Mouse (Mus musculus) CD4-positive, CD25-positive, alpha-beta regulatory T cell, adult 2 months (primary cell): Measurements from ENCODE around the gene Ccs.

ENCODE experiments used
- DNase-seq: peaks from one replicate; pipeline ENCODE4 v3.0.0-alpha.2; 2012; ENCODE audit warnings: low read depth, low spot score

Gene Ccs

GRCm38 (mm10) chr19:4836096-4836495 lies 3.0 kb downstream of the Ccs start:
- no peak for DNase-seq

DNA sequence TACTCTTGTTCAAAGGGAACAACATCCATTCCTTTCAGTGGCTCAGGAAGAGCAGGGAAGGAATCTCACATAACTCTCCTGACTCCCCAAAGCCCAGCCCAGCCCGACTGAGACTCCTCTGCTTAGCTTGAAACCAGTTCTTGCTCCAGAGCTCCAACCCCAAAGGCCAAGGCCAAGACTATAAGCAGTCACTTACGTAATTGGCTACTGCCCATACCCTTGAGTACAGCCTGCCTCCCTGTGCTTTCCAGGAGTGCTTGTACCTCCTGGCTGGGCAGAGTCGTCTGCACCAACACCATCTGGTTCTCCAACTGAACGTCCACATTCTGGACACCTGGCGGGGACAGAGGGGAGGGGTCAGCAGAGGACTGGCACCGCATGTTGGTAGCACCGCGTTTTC lies 5.2 kb downstream of the Ccs start:
- DNase-seq: no peak

GRCm38 (mm10) chr19:4829156-4829555 lies 10.0 kb downstream of the Ccs start:
- no peak for DNase-seq

- DNase-seq: no peak
Measured at GRCm38 (mm10) chr19:4828444-4829114, 10.6 kb downstream of the Ccs start.

- peak; percentile 22 for DNase-seq
Measured at GRCm38 (mm10) chr19:4820678-4821303, 18.3 kb downstream of the Ccs start.

GRCm38 (mm10) chr19:4817182-4817835 lies 21.8 kb downstream of the Ccs start:
- DNase-seq: no peak

GRCm38 (mm10) chr19:4813015-4813414 lies 26.1 kb downstream of the Ccs start:
- peak; percentile 65 for DNase-seq

- DNase-seq: peak; percentile 57
Measured at GRCm38 (mm10) chr19:4812334-4812949, 26.7 kb downstream of the Ccs start.

DNA sequence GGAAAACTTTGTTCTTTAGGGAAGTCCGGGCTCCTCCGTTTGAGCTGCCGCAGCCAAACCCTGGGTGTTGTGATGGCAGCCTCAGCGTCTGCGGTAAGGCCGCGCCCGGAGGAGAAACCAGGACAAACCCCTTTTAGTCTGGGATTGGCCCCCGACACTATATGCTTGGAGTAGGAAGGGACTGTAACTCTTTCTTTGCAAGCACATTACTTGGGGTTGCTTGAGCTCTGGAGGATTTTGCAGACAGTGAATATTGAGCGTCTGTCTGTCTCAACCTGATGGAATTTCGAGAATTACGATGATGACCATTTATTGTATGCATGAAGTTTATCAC lies 27.3 kb downstream of the Ccs start:
- no peak for DNase-seq

- DNase-seq: peak; percentile 97
Measured at GRCm38 (mm10) chr19:4811063-4811908, 27.8 kb downstream of the Ccs start, which contains the start of the genes Gm21992 and Rbm14. TSS of gene Gm21992 (minus strand) at chr19:4811612. TSS of gene Rbm14 (minus strand) at chr19:4811634.

- no peak for DNase-seq
Measured at GRCm38 (mm10) chr19:4810746-4811062, 28.4 kb downstream of the Ccs start.

- no peak for DNase-seq
Measured at GRCm38 (mm10) chr19:4810309-4810708, 28.8 kb downstream of the Ccs start.

DNA sequence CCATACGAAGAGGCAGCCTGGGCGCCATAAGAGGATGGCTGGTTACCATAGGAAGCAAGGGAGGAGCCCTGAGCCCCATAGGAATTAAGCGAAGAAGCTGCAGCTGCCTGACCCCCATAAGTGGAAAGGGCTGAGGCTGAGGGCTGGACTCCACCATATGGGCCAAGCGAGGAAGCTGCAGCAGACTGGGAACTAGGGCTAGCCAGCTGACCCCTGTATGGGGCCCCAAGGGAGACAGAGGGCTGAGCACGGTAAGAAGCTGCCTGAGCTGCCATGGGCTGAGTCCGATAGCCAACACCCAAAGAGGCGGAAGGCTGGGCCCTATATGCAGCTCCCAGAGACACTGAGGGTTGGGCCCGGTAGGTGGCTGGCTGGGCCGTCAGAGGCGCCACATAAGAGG lies 35.8 kb downstream of the Ccs start:
- DNase-seq: no peak

DNA sequence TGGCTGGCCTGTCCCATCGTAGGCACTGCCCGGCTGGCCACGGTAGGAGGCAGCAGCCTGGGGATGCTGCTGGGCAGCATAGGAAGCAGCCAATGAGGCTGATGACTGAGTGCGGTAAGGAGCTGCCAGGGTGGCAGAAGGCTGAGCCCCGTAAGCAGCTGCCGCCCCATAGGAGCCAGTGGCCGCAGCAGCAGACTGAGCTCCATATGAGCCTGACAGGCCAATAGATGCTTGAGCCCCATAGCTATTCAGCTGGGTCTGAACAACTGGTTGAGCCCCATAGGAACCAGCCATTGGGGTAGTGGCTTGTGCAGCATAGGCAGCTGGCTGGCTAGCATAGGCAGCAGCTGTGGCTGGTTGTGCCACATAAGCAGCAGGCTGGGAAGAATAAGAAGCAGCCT lies 36.4 kb downstream of the Ccs start:
- DNase-seq: no peak

GRCm38 (mm10) chr19:4799083-4799482 lies 40.0 kb downstream of the Ccs start:
- DNase-seq: no peak

DNA sequence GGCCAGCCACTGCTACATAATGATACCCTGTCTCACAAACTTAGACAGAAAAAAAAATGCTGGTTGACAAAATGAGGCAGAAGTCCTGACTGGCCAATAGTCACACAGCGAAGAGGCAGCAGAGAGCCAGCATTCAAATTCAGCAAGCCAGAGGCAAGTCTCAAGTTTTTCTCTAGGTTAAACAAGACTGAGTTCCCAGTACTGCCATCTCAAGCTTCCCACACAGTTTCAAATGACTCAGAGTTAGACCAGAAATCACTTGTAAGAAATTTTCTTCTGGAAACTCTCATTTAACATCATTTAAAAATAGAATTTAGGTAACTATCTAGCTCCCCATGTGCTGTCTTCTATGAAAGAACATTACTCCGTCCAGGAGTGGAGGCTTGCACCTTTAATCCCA lies 41.3 kb downstream of the Ccs start:
- no peak for DNase-seq

GRCm38 (mm10) chr19:4795929-4796328 lies 43.2 kb downstream of the Ccs start:
- DNase-seq: no peak

- peak; percentile 98 for DNase-seq
Measured at GRCm38 (mm10) chr19:4793831-4794422, 45.2 kb downstream of the Ccs start, which contains the start of gene Rbm4. TSS of gene Rbm4 (minus strand) at chr19:4793901.

DNA sequence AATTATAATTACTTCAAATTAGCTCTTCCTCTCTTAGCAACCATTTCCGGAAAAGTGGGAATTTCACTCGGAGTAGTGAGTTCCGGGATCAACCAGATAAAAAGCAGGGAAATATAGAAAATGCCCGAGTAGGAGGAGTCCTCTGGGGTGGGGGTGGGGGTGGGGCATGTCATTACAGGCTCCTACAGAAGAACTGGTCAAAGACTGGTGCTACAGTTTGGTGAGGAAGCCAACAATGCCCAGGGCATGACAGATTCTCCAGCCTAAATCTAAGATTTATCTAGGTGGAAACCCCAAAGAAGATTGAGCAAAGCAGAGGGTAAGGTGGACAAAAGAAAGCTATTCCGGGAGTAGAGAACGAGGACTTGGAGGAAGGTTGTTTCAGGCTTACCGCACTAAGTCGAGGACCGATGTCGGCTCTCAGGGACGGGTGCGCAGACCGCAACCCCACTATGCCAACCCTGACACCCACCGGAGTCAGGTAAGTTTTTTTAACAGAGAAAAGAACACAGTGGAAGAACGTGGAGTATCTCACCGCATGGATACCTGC lies 45.8 kb downstream of the Ccs start:
- no peak for DNase-seq

DNA sequence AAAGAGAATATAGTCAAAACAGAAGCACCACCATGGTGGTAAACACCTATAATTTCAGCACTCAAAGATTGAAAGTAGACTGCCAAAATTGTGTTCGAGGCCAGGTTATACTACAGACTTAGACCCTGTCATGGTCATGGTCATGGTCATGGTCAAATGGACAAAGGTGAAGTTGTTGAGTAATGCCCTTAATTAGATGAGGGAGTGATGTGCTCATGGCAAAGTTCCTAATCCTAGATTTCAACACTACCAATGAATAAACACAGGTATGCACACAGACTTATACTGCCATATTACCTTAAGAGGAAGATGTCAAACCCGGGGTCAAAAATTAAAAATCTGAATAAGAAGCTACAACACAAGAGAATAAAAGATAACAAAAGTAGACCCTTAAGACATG lies 52.8 kb downstream of the Ccs start:
- no peak for DNase-seq

DNA sequence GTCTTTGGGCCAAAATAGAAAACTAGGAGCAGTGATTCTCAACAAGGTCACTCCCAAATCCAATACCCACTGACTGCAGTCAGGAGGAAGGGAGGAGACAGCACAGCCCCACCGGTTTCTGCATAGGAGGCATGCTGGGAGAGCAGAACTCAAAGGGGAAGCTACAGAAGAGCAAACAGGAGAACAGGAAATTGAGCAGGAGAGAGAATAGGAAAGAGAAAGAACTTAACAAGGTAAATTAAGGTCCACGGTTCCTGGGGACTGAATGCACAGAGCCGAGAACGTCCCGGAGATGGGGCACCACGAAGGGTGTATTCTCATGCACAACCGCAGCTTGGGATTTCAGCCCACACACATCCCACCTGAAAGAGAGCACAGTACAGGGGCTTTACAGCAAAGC lies 53.9 kb downstream of the Ccs start:
- no peak for DNase-seq
